Mouse (Mus musculus) testis, adult 10 weeks (tissue): ENCODE data around the gene Yeats4. TPM values are rescaled to one million over a fixed set of nuclear protein-coding genes. Genes with fewer than 3 reads are reported as not detected.

Experiments used
- polyA plus RNA-seq: library from polyadenylated mRNA; stranded (reverse); fragments of 350-450 nt; fragmentation: Illumina TruSeq; extraction: RNeasy Lipid Tissue Mini Kit (QIAGEN cat#74804); gene quantifications from one replicate; pipeline ENCODE4 v1.2.3, GENCODE M21; 2014; ENCODE audit warnings: low read depth, low replicate concordance

The Yeats4 gene
- polyA plus RNA-seq = 150 TPM

GRCm38 (mm10) chr10:117224102-117224990 lies at the start of gene Yeats4:
Gene Yeats4 (minus strand): TSS chr10:117224507.

GRCm38 (mm10) chr10:117238603-117239002 lies 14.3 kb upstream of the Yeats4 start, which contains the start of gene 9530003J23Rik:
Gene 9530003J23Rik (minus strand): TSS chr10:117238703.

Other genes starting within 250 kb of the Yeats4 start
- gene Best3, start 238.2 kb downstream of the Yeats4 start, polyA plus RNA-seq = 0.25 TPM
- gene Lrrc10, start 179.2 kb downstream of the Yeats4 start, polyA plus RNA-seq = not detected
- 285 TPM for gene Cct2, start 160.7 kb downstream of the Yeats4 start, polyA plus RNA-seq
- gene Frs2, start 76.0 kb downstream of the Yeats4 start, polyA plus RNA-seq = 20.5 TPM
- gene 9530003J23Rik, start 14.2 kb upstream of the Yeats4 start, polyA plus RNA-seq = 0.38 TPM
- gene Lyz2, start 57.8 kb upstream of the Yeats4 start, polyA plus RNA-seq = 19.8 TPM
- 0.45 TPM for gene Lyz1, start 68.4 kb upstream of the Yeats4 start, polyA plus RNA-seq
- 45.7 TPM for gene Cpsf6, start 155.5 kb upstream of the Yeats4 start, polyA plus RNA-seq